Mouse (Mus musculus): ENCODE results near the gene Tmem175. TPM values are rescaled to one million over a fixed set of nuclear protein-coding genes. Genes with fewer than 3 reads are reported as not detected.

The Tmem175 gene
- total RNA-seq, 2 experiments from 2014 or later: 6.5 to 20.5 TPM

- no peak for ATAC-seq (replicated peaks; ENCODE audit: low FRiP score, low TSS enrichment, poor library complexity, severe bottlenecking)
These were observed 45.1 kb downstream of the Tmem175 start for GRCm38 (mm10) chr5:108674624-108675023.

GRCm38 (mm10) chr5:108675251-108675816, 45.8 kb downstream of the Tmem175 start, which contains the start of gene Slc26a1:
Gene Slc26a1, minus strand, starts transcription at chr5:108675569.
- peak; percentile 54 for ATAC-seq (replicated peaks; ENCODE audit: low FRiP score, low TSS enrichment, poor library complexity, severe bottlenecking)

GRCm38 (mm10) chr5:108676772-108677498, 47.4 kb downstream of the Tmem175 start:
- ATAC-seq (replicated peaks; ENCODE audit: low FRiP score, low TSS enrichment, poor library complexity, severe bottlenecking): peak; percentile 69

DNA sequence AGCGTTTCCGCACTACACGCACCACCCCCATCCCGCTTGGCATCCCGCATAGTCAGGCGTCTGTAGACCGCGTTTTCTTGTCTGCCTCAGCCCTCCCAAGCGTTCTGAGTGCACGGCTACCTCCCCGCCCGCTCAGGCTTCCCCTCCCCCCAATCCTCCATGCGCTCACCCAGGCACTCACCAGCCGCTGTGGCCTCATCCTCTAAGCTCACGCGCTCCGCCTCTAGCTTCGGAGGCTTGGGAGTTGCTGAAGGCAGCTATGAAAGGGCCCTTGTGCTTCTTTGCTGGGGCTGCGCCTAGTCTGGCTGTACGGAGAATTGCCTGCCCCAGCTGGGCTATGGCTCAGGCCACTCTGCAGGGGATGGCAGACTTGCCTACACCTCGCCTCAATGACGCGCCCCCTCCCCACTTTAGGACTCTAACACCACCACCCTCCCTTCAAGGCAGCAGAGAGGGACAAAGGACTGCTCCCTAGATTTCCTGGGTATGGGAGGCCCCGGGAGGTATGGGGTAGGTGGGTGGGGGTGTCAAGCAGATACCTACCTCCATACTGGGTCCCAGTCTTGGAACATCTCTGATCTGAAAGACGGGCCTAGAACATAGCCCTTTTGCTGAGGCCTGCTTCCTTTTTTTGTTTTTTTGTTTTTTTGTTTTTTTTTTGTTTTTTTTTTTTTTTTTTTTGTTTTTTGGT, 48.2 kb downstream of the Tmem175 start:
- peak; percentile 38 for ATAC-seq (replicated peaks; ENCODE audit: low FRiP score, low TSS enrichment, poor library complexity, severe bottlenecking)

DNA sequence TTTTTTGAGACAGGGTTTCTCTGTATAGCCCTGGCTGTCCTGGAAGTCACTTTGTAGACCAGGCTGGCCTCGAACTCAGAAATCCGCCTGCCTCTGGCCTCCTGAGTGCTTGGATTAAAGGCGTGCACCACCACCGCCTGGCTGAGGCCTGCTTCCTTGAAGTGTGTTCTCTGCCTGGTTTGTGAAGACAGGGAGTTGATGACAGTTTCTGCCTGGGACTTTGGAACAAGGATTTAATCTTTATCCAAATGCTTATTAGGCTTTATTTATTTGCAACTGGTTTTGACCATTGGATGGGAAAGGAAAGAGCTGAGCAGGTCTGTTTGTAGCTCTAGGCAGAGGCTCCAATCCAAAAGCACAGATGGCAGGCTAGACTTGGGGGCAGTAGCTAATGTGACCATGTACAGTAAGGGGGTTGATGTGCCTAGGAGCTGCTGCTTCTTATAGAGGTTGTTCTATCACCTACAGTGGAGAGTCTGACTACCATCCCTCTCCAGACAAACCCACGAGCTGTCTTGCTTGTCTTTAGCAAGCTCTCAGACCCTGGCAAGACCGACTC, 48.8 kb downstream of the Tmem175 start:
- ATAC-seq (replicated peaks; ENCODE audit: low FRiP score, low TSS enrichment, poor library complexity, severe bottlenecking): no peak

GRCm38 (mm10) chr5:108679909-108680308, 50.3 kb downstream of the Tmem175 start:
- no peak for ATAC-seq (replicated peaks; ENCODE audit: low FRiP score, low TSS enrichment, poor library complexity, severe bottlenecking)

DNA sequence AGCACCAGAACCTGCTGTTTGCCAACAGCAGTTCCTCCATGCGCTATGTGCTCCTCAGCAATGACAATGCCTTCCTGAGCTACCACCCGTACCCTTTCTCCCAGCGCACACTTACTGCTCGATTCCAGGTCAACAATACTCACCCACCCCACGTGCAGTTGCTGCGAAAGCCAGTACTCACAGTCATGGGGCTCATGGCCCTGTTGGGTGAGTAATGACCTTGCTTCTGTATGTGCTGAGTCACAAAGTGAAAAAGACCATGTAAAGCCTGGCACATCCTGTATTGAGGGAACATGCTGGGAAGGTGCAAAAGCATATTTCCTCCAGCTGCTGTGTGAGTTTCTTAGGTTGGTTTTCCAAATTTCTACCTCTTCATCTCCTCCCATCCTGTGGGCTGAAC, 51.3 kb downstream of the Tmem175 start:
- ATAC-seq (replicated peaks; ENCODE audit: low FRiP score, low TSS enrichment, poor library complexity, severe bottlenecking): no peak

GRCm38 (mm10) chr5:108689091-108689490, 59.5 kb downstream of the Tmem175 start:
- ATAC-seq (replicated peaks; ENCODE audit: low FRiP score, low TSS enrichment, poor library complexity, severe bottlenecking): no peak

DNA sequence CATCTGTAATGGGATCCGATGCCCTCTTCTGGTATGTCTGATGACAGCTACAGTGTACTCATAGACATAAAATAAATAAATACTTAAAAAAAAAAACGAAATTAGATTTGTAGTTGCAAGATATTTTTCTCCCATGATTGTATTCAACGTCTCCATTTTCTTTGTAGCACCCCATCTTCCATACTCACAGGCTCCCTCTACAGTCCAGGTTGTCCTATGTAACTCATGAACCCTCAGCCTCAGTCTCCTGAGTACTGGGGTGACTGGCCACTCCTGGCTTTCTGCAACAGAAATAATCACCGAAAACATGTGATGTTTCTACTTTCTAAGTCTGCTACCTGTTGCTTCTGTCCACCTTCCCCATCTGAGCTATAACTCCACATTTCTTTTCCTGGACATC, 61.6 kb downstream of the Tmem175 start:
- no peak for ATAC-seq (replicated peaks; ENCODE audit: low FRiP score, low TSS enrichment, poor library complexity, severe bottlenecking)

DNA sequence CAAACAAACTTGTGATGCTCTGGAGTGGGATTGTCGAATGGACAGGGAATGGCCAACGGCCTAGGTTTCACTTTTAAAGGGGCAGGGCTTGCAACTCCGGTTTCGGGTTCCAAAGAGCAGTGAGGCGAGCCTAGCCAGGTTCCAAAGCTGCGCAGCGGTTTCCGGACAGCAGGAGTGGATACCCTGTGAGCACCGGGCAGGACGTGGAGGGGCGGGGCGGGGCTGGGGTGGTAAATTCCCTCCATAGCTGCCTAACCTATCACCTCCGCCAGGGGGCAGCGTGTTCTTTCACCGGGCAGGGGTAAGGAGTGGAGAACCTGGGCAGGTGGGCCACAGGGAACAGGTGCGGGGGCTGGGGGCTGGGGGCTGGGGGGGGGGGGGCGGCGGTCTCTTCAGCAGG, 62.7 kb downstream of the Tmem175 start, which contains the start of gene Fgfrl1:
TSS of gene Fgfrl1 (plus strand) at position 112 of the 400 bp plus-strand sequence.
- ATAC-seq (replicated peaks; ENCODE audit: low FRiP score, low TSS enrichment, poor library complexity, severe bottlenecking): peak; percentile 27

- ATAC-seq (replicated peaks; ENCODE audit: low FRiP score, low TSS enrichment, poor library complexity, severe bottlenecking): peak; percentile 78
These were observed 64.3 kb downstream of the Tmem175 start for GRCm38 (mm10) chr5:108693872-108694288.

DNA sequence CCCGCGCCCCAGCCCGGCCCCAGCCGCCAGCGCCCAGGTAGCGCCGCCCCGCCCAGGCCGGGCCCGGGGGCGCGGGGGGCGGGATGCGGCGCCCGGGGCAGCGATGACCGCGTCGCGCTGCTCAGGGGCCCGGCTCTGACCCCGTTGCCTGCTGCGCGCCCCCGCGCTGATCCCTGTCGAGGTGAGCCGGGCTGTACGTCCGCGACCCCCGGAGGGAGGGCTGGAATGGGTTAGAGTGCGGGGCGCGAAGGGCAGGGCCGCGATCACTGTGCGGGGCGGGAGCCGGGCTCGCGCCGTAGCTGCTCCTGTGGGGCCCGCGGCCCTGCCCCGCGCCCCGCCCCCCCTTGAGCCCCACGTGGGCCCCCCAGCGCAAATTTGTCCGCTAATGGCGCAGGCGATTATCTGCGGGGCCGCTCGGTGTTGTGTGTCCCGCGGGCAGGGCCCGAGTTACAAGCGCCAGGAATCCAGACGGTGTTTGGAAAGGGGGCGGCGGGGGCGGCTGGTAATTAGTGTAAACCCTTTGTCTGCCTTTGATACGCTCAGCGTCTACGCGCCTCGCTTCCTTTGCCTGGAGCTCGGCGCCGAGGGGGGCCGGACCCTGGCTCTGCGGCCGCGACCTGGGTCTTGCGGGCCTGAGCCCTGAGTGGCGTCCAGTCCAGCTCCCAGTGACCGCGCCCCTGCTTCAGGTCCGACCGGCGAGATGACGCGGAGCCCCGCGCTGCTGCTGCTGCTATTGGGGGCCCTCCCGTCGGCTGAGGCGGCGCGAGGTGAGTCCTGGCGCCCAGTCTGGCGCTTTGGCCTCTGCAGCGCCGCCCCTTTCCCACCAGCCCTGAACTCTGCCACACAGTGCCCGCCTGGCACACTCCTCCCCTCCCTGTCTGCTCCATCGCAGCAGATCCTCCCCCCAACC, 65.0 kb downstream of the Tmem175 start:
- peak; percentile 56 for ATAC-seq (replicated peaks; ENCODE audit: low FRiP score, low TSS enrichment, poor library complexity, severe bottlenecking)

DNA sequence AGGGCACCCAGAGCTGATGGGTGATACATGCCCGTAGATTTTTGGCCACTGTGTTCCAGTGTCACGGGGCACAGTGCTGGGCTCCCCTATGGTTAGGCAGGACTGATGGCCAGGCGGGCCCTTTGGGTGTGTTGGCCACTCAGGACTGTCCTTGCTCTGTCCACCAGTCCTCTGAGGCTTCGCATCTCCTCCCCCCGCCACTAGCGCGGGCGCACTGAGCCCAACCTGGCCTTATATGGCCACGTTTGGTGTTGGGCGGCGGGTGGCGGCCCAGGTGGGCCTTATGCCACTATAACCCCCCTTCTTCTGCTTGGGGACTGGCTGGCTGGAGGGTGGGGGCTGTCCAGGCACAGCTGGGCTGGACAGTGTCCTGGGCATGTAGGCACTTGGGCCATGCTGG, 66.3 kb downstream of the Tmem175 start:
- no peak for ATAC-seq (replicated peaks; ENCODE audit: low FRiP score, low TSS enrichment, poor library complexity, severe bottlenecking)

DNA sequence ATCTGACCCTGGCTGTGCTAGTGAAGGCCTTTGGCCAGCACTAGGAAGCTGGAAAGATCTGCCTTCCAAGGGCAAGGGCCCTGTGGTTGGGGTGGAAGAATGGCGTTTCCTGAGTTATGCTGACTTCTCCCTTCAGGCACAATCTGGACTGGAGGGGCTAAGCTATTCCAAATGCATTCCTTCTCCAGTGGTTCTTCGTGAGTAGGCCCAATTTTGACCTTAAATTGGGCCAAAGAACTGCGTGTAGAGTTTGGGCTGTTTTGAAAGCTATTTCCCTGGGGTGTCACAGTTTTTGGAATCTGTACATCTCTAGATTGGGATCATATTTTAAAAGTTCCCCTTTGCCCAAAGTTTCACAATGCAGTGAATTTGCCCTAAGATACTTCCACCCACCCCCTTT, 67.0 kb downstream of the Tmem175 start:
- no peak for ATAC-seq (replicated peaks; ENCODE audit: low FRiP score, low TSS enrichment, poor library complexity, severe bottlenecking)

DNA sequence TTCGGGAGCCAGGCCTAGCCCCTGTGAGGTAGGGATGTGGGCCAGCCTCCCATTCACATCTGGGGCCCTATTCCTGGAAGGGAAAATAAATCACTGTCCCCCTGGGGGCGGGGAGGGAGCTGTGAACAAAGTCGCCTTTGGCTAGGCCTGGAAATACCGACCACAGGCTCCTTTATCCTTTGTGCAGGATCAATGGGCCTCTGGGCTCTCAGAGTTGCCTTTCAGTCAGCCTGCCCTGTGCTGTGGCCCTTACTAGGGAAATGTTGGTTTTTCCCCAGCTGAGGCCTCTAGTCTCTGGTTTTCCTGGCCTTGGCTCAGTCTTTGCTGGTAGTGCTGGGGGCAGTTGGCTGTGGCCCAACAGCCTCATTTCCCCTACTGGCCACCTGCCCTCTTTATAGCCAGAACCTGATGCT, 67.8 kb downstream of the Tmem175 start:
- ATAC-seq (replicated peaks; ENCODE audit: low FRiP score, low TSS enrichment, poor library complexity, severe bottlenecking): no peak
